Mouse (Mus musculus): ENCODE data around the gene Trim61.

DNA sequence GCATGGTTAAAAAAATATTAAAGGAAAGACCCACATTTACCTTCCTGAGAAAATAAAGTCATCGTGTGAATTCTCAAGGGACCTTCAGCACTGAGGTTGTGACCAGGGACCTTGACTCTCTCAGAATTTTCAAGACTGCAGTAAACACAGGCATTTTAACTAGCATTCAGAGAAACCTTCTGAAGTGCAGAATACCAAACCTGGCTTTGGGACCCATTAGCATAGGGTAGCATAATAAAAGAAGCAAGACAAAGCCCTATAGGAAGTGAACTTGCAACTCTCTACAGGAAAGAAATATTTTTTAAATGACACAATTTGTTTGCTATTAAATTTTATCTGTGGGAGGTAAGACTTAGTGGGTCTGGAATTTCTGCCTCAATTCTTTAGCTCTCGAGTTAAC is 45.7 kb upstream of the Trim61 start:
- TF ChIP-seq CHD2 (IDR thresholded peaks at IDR 0.05; ENCODE audit: low read depth, low read length) (0 out of 2 replicates have a peak, but pooled peaks have one; percentile 26), ZC3H11A (IDR thresholded peaks at IDR 0.05; ENCODE audit: borderline replicate concordance, low read depth, low read length) (no peak)

Measured in ES-E14 (cell line).